Mouse (Mus musculus): ENCODE measurements around the gene Kremen2. TPM values are rescaled to one million over a fixed set of nuclear protein-coding genes. Genes with fewer than 3 reads are reported as not detected.

Gene Kremen2
- polyA plus RNA-seq, 1 experiment: not detected

GRCm38 (mm10) chr17:23746767-23747166 lies 1.1 kb upstream of the Kremen2 start:
- Histone ChIP-seq H3K4me3 (ENCODE audit: insufficient read depth, low read length) (no peak overlapping the region), H3K4me1 (ENCODE audit: control insufficient read depth, insufficient read depth, low read length) (peaks cover 19% of the 10 kb centered on the region), H3K27ac (ENCODE audit: insufficient read depth, low read depth, low read length) (no peak overlapping the region)
- no peak for TF ChIP-seq POLR2A (IDR thresholded peaks at IDR 0.05; ENCODE audit: borderline replicate concordance, low read depth, low read length)
- no peak for TF ChIP-seq CTCF (IDR thresholded peaks at IDR 0.05; ENCODE audit: low read depth, low read length)

DNA sequence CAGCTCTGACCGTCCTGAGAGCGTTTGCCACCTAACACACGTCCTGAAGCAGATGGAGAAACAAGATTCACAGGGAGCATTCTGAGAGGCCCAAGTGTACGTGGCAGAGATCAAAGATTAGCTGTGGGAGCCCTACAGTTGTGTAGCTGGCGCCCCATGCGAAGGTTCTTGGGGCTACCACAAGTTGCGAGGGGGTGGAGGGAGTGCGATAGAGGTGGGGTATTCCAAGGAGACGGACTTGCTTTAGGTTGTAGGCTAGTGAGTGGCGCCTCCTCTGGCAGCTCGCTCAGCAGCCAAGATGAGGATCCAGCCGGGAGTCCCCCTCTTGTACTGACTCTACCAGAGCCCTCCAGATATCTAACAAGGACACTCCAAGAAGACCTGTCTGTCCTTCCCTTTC lies 678 bp upstream of the Kremen2 start:
- Histone ChIP-seq H3K4me1 (ENCODE audit: control insufficient read depth, insufficient read depth, low read length) (peaks cover 19% of the 10 kb centered on the region), H3K4me3 (ENCODE audit: insufficient read depth, low read length) (no peak overlapping the region), H3K27ac (ENCODE audit: insufficient read depth, low read depth, low read length) (no peak overlapping the region)
- TF ChIP-seq CTCF (IDR thresholded peaks at IDR 0.05; ENCODE audit: low read depth, low read length) (no peak), POLR2A (IDR thresholded peaks at IDR 0.05; ENCODE audit: borderline replicate concordance, low read depth, low read length) (no peak)

- no peak overlapping the region for H3K27ac ChIP-seq (ENCODE audit: insufficient read depth, low read depth, low read length)
- no peak overlapping the region for H3K4me3 ChIP-seq (ENCODE audit: insufficient read depth, low read length)
- no peak for TF ChIP-seq CTCF (IDR thresholded peaks at IDR 0.05; ENCODE audit: low read depth, low read length)
- peaks cover 23% of the 10 kb centered on the region for H3K4me1 ChIP-seq (ENCODE audit: control insufficient read depth, insufficient read depth, low read length)
Observed at GRCm38 (mm10) chr17:23744651-23745050, 982 bp downstream of the Kremen2 start.

DNA sequence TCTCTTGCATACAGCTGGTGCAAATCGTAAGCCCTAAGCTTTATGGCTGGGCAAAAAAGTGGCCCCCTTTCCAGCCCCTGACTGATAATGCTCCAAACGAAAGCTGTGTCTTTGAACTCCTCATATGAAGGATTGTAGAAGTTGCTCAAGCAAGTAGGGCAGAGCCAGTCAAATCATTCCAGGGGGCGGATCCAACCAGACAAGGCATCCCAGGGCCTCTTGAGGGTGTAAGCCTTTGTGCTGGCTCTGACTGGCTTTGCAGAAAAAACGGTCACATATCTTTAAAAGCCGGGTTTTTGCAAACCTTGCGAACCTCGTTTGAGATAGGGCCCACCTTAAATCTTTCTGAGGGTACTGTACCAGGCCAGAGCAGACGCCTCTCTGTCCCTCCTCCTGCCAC lies 1.6 kb downstream of the Kremen2 start:
- no peak overlapping the region for H3K4me3 ChIP-seq (ENCODE audit: insufficient read depth, low read length)
- H3K4me1 ChIP-seq (ENCODE audit: control insufficient read depth, insufficient read depth, low read length): peaks cover 18% of the 10 kb centered on the region
- H3K27ac ChIP-seq (ENCODE audit: insufficient read depth, low read depth, low read length): no peak overlapping the region
- no peak for TF ChIP-seq CTCF (IDR thresholded peaks at IDR 0.05; ENCODE audit: low read depth, low read length)
- TF ChIP-seq POLR2A (IDR thresholded peaks at IDR 0.05; ENCODE audit: borderline replicate concordance, low read depth, low read length): no peak

- Histone ChIP-seq H3K4me3 (ENCODE audit: insufficient read depth, low read length) (no peak overlapping the region), H3K4me1 (ENCODE audit: control insufficient read depth, insufficient read depth, low read length) (peaks cover 14% of the 10 kb centered on the region), H3K27ac (ENCODE audit: insufficient read depth, low read depth, low read length) (no peak overlapping the region)
- TF ChIP-seq CTCF (IDR thresholded peaks at IDR 0.05; ENCODE audit: low read depth, low read length) (no peak), POLR2A (IDR thresholded peaks at IDR 0.05; ENCODE audit: borderline replicate concordance, low read depth, low read length) (no peak)
Observed at GRCm38 (mm10) chr17:23742941-23743340, 2.7 kb downstream of the Kremen2 start.

DNA sequence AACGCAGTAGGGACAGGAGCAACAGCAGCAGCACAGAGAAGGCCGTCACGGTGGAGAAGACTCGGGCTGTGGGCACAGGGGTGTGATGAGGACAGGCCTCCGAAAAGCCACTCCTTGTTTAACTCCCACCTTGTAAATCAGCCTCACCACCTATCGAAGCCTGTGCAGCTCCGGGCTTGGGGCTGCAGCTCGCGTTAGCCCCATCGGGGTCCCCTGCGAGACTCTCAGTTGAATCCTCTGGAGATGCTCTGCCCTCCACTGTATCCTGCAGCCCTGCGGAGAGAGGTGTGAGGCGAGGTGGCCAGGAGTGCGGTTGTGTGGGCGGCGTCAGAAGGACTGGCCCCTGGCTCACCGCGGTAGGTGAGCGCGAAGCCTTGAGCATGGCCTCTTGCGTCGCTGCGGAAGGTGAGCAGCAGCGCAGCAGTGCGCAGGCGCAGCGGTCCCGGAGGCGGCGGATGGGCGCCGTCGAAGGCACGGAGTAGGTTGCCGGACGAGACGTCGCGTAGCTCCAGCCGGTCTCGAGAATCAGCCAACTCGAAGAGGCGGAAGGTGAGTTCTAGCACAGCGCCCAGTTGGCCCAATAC lies 3.3 kb downstream of the Kremen2 start:
- peaks cover 9% of the 10 kb centered on the region for H3K4me1 ChIP-seq (ENCODE audit: control insufficient read depth, insufficient read depth, low read length)
- no peak overlapping the region for H3K27ac ChIP-seq (ENCODE audit: insufficient read depth, low read depth, low read length)

DNA sequence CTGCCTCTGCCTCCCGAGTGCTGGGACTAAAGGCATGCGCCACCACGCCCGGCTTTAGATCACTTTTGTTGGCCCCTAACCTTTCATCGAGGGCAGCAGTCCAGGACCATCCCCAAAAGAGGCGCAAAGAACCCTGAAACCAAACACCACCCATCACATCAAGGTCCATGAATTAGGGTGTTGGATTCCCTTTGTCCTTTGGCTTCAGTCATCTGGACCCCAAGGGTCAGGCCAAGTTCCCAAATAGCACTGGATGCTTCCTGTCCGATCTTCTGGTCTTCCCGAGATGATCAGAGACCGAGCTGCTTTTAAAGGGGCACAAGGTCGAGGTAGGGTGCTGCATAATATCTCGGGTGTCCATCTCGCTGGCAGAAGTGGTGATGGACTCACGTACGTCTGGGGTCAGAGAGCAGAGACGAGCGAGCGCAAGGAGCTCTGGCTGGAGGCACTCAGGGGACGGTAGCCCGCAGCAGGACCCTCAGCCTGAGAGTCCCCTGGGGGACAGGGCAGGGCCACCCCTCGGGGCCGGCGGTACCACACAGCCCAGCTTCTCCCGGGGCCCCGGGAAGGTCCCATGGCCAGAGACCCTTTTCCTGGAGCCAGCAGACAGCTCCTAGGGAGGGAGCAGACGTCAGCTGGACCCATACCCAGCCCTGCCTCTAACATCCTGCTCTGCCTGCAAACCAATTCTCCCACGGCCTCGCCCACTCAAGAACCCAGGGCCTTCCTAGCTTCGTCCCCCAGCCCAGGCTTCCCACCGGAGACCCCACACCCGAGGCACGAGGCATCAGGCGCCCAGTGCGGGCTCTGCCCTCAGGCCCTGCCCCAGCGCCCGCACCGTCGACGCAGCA lies 4.0 kb downstream of the Kremen2 start:
- Histone ChIP-seq H3K4me1 (ENCODE audit: control insufficient read depth, insufficient read depth, low read length) (peaks cover 4% of the 10 kb centered on the region), H3K4me3 (ENCODE audit: insufficient read depth, low read length) (no peak overlapping the region), H3K27ac (ENCODE audit: insufficient read depth, low read depth, low read length) (no peak overlapping the region)
- TF ChIP-seq CTCF (IDR thresholded peaks at IDR 0.05; ENCODE audit: low read depth, low read length): no peak
- TF ChIP-seq POLR2A (IDR thresholded peaks at IDR 0.05; ENCODE audit: borderline replicate concordance, low read depth, low read length): no peak

More for the DNA sequence above, 3.3 kb downstream of the Kremen2 start:
- H3K4me3 ChIP-seq (ENCODE audit: insufficient read depth, low read length): peak overlapping the region; percentile 20; the same call in 1 of the 2 replicates
- TF ChIP-seq POLR2A (IDR thresholded peaks at IDR 0.05; ENCODE audit: borderline replicate concordance, low read depth, low read length) (no peak), CTCF (IDR thresholded peaks at IDR 0.05; ENCODE audit: low read depth, low read length) (no peak)

GRCm38 (mm10) chr17:23740598-23741021 lies 5.0 kb downstream of the Kremen2 start, which contains the start of gene Paqr4:
TSS of gene Paqr4 (minus strand) at chr17:23740867.
- Histone ChIP-seq H3K4me1 (ENCODE audit: control insufficient read depth, insufficient read depth, low read length) (peaks cover 3% of the 10 kb centered on the region; the same call in 1 of the 2 replicates), H3K4me3 (ENCODE audit: insufficient read depth, low read length) (peak within 1 kb of the TSS; percentile 72), H3K27ac (ENCODE audit: insufficient read depth, low read depth, low read length) (no peak within 1 kb of the TSS)
- TF ChIP-seq POLR2A (IDR thresholded peaks at IDR 0.05; ENCODE audit: borderline replicate concordance, low read depth, low read length) (no peak), CTCF (IDR thresholded peaks at IDR 0.05; ENCODE audit: low read depth, low read length) (no peak)

DNA sequence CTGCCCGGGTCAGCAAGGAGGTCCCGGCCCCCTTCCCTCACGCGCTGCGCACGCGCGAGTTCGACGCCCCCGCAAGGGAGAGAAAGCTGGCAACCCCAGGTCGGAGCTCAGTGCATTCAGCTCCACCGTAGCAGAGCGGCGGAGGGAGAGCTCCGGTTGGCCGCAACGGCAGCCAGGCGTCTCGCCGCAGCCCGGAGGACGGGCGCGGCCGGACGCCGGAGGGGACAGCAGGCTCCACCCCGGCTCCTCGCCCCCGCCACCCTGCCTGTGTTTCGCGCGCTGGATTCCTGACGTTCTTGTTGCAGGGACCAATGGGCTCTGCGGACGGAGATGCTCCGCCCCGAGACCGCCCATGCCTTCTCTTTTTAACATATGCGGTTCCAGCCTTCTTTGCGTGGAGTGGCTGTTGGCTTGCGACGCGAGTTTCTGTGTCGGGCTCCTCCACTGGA lies 5.5 kb downstream of the Kremen2 start:
- H3K4me3 ChIP-seq (ENCODE audit: insufficient read depth, low read length): peak overlapping the region; percentile 72
- no peak overlapping the region for H3K27ac ChIP-seq (ENCODE audit: insufficient read depth, low read depth, low read length)
- peaks cover 3% of the 10 kb centered on the region; the same call in 1 of the 2 replicates for H3K4me1 ChIP-seq (ENCODE audit: control insufficient read depth, insufficient read depth, low read length)
- TF ChIP-seq CTCF (IDR thresholded peaks at IDR 0.05; ENCODE audit: low read depth, low read length) (no peak), POLR2A (IDR thresholded peaks at IDR 0.05; ENCODE audit: borderline replicate concordance, low read depth, low read length) (no peak)
